Mouse (Mus musculus) heart, embryonic 13.5 days (tissue): ENCODE results near the gene Dusp16. TPM values are rescaled to one million over a fixed set of nuclear protein-coding genes. Genes with fewer than 3 reads are reported as not detected.

ENCODE experiments used
- ATAC-seq: fragments of 200-750 bp; cut with Nextera tagmentation; 2 replicates; pipeline ENCODE4 v1.8.0; 2017; ENCODE audit warnings: moderate TSS enrichment; ENCODE audit not compliant: insufficient number of reproducible peaks, low FRiP score, low TSS enrichment; ENCODE audit errors: extremely low read depth
- H3K27ac ChIP-seq: fragments of 300-500 bp; sonication (generic); replicated peaks from 2 replicates; pipeline ENCODE4 v1.5.1; 2015; ENCODE audit warnings: moderate library complexity, mild to moderate bottlenecking, inconsistent platforms
- H3K27me3 ChIP-seq: fragments of 300-500 bp; sonication (generic); replicated peaks from 2 replicates; pipeline ENCODE4 v1.6.1; 2015; ENCODE audit warnings: mild to moderate bottlenecking, inconsistent platforms
- H3K36me3 ChIP-seq: fragments of 300-500 bp; sonication (generic); 2 replicates; pipeline ENCODE4 v1.6.1; 2015; ENCODE audit warnings: mild to moderate bottlenecking, inconsistent platforms
- H3K4me1 ChIP-seq: fragments of 300-500 bp; sonication (generic); 2 replicates; pipeline ENCODE4 v1.6.1; 2015; ENCODE audit warnings: inconsistent platforms
- H3K4me2 ChIP-seq: fragments of 300-500 bp; sonication (generic); 2 replicates; pipeline ENCODE4 v1.6.1; 2015; ENCODE audit warnings: inconsistent platforms, mild to moderate bottlenecking, moderate library complexity
- H3K4me3 ChIP-seq: fragments of 300-500 bp; sonication (generic); 2 replicates; pipeline ENCODE4 v1.5.1; 2015; ENCODE audit warnings: moderate library complexity, mild to moderate bottlenecking, inconsistent platforms
- H3K9ac ChIP-seq: fragments of 300-500 bp; sonication (generic); 2 replicates; pipeline ENCODE4 v1.6.1; 2015; ENCODE audit warnings: inconsistent platforms, mild to moderate bottlenecking, moderate library complexity
- H3K9me3 ChIP-seq: fragments of 300-500 bp; sonication (generic); 2 replicates; pipeline ENCODE4 v1.6.1; 2016; ENCODE audit warnings: inconsistent platforms
- WGBS: fragments of 180-500 bp; shearing (Covaris S2); methylation state at CpG from one replicate; pipeline ENCODE4 v1.1.7; 2015; ENCODE audit warnings: mixed read lengths; 5-methylcytosine and 5-hydroxymethylcytosine counted together
- polyA plus RNA-seq: library from polyadenylated mRNA; unstranded; fragments of >200 nt; fragmentation: Nextera tagmentation; extraction: Ambion mirVana; gene quantifications from 2 replicates; pipeline ENCODE4 v1.2.1, GENCODE M21; 2015

The Dusp16 gene
- polyA plus RNA-seq, 1 experiment from 2014 or later = 14.2 TPM

DNA sequence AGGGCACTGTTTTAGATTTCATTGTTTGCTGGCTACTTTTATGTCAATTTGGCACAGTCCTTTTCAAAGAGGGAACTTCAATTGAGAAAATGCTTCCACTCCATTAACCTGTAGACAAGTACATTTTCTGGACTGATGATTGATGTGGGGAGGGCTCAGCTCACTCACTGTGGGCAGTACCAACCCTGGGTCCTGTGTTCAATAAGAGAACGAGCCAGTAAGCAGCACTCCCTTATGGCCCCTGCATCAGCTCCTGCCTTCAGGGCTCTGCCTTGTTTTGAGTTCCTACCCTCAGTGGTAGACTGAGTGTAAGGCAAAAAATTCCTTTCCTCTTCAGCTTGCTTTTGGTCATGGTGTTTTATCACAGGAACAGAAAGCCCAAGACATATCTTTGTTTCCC lies 78.5 kb downstream of the Dusp16 start:
- H3K4me3 ChIP-seq = no peak overlapping the region
- no peak overlapping the region for H3K4me2 ChIP-seq
- ATAC-seq = no peak
- H3K36me3 ChIP-seq = peaks cover 54% of the 10 kb centered on the region
- H3K9ac ChIP-seq = no peak overlapping the region
- H3K27me3 ChIP-seq = no peaks in the 10 kb centered on the region
- H3K9me3 ChIP-seq = no peaks in the 10 kb centered on the region
- H3K4me1 ChIP-seq = peaks cover 53% of the 10 kb centered on the region
- no peak overlapping the region for H3K27ac ChIP-seq
- WGBS = 66% methylated on average over 1 of the region's 1 CpGs

DNA sequence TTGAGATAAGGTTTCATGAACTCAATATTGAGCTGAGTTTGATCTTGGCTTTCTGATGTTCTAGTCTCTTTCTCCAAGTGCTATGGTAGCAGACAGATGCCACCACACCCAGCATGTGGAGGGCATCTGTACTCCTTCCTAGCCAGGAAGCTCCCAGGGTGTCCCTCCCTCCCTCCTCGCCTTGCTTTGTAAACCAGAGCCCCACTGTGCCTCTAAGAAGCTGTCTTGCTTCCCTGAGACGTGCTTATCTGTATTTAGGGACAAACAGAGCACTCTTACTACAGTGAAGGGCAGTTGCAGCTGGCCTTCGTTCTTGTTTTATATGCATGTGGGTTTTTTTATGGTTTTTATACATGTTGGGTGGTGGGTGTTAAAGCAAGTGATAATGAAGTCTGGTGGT lies 79.1 kb downstream of the Dusp16 start:
- Histone ChIP-seq H3K27ac (no peak overlapping the region), H3K4me3 (no peak overlapping the region), H3K9me3 (no peaks in the 10 kb centered on the region), H3K4me1 (peaks cover 50% of the 10 kb centered on the region), H3K36me3 (peaks cover 48% of the 10 kb centered on the region), H3K9ac (no peak overlapping the region), H3K27me3 (no peaks in the 10 kb centered on the region), H3K4me2 (no peak overlapping the region)
- no peak for ATAC-seq
- WGBS = 31% methylated on average over 3 of the region's 3 CpGs

DNA sequence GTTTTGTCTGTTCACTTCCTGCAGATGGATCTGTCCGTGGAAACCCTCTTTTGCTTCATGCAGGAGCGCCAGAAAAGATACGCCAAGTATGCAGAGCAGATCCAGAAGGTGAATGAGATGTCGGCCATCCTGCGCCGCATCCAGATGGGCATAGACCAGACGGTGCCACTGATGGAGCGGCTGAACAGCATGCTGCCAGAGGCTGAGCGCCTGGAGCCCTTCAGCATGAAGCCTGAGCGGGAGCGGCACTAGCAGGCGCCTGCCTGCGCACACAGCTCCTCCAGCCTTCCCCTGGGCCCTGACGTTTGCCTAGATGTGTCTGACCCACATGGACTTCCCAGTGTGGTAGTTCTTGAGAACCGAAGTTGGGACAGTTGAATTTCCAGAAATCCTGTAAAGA lies 82.4 kb downstream of the Dusp16 start:
- 79% methylated on average over 15 of the region's 15 CpGs for WGBS
- ATAC-seq = no peak
- Histone ChIP-seq H3K9ac (no peak overlapping the region), H3K4me3 (no peak overlapping the region), H3K36me3 (peaks cover 26% of the 10 kb centered on the region), H3K4me1 (peaks cover 21% of the 10 kb centered on the region), H3K9me3 (no peaks in the 10 kb centered on the region), H3K4me2 (no peak overlapping the region), H3K27ac (no peak overlapping the region), H3K27me3 (no peaks in the 10 kb centered on the region)

DNA sequence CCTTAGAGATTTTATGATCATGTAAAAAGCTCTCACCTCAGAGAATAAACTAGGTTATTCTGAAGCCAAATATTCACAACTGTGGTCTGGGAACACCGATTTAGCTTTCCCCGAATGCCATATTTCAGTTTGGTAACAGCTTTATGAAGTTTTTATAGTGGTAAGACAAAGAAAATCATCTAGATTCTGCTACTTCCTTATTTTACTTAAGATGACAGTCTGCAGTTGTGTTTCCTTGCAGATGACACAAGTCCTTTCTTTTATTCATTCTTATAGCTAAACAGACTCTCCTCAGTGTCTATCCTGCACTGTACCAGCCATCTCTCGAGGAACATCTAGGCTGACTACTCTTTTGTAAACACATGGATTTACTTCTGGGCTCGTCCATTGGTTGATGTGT lies 86.0 kb downstream of the Dusp16 start:
- Histone ChIP-seq H3K27me3 (no peaks in the 10 kb centered on the region), H3K4me3 (no peak overlapping the region), H3K9me3 (no peaks in the 10 kb centered on the region), H3K9ac (no peak overlapping the region), H3K36me3 (peaks cover 9% of the 10 kb centered on the region; the same call in 1 of the 2 replicates), H3K4me1 (peaks cover 12% of the 10 kb centered on the region), H3K27ac (no peak overlapping the region), H3K4me2 (no peak overlapping the region)
- no peak for ATAC-seq
- 83% methylated on average over 4 of the region's 4 CpGs for WGBS

DNA sequence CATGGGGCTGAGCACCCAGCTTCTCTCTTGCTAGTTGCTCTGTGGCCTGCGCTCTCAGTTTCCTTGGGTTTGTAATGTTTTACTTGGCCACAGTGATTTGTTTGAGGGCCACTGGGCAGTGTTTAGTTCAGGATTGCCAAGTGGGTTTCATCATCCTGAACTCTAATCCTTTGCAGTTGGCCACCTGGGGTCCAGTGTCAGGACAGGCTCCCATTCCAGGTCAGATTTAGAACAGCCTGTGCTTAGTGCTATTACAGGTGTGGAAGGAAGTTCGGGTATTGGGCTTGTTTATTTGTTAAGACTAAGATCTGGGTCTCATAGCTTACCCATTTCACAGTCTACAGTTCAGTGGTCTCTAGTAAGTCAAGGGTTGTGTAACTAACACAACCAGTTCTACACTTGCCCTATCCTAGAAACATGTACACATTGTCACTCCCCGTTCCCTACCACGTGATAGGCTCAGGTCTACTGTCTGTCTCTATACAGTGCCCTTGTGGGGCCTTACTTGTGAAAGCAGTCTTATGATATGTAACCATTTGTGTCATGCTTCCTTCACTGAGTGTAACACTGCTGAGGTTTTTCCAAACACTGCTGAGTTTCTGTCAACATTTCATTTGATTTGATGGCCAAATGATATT lies 89.3 kb downstream of the Dusp16 start:
- WGBS = 87% methylated on average over 4 of the region's 4 CpGs

DNA sequence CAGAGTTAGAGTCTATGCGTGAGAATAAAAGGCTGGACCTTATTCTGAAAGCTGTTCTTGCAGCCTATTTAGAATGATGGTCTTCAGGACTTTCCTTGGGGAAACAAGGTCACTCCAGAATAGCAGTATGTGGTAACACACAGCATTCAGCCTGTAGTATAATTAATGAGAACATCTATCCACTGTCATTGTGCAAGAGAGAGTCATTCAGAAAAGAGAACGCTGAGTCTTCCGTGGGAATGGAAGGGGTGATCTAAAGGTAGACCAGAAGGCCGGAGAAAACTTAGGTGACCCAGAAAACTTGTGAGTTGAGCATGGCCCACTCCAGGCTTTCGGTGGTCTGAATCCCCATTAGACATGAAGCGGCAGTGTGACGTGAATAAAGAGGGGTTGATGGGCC lies 90.2 kb downstream of the Dusp16 start:
- ATAC-seq = no peak
- Histone ChIP-seq H3K4me2 (no peak overlapping the region), H3K27me3 (no peaks in the 10 kb centered on the region), H3K9ac (no peak overlapping the region), H3K36me3 (no peaks in the 10 kb centered on the region), H3K4me3 (no peak overlapping the region), H3K9me3 (no peaks in the 10 kb centered on the region), H3K4me1 (peaks cover 11% of the 10 kb centered on the region), H3K27ac (no peak overlapping the region)
- 96% methylated on average over 7 of the region's 7 CpGs for whole genome bisulfite sequencing

More for the DNA sequence above, 89.3 kb downstream of the Dusp16 start:
- Histone ChIP-seq H3K9ac (no peak overlapping the region), H3K4me1 (peaks cover 8% of the 10 kb centered on the region; the same call in 1 of the 2 replicates), H3K9me3 (no peaks in the 10 kb centered on the region), H3K4me3 (no peak overlapping the region), H3K36me3 (peaks cover 4% of the 10 kb centered on the region; the same call in 1 of the 2 replicates), H3K27me3 (no peaks in the 10 kb centered on the region), H3K4me2 (no peak overlapping the region), H3K27ac (no peak overlapping the region)
- ATAC-seq = no peak

DNA sequence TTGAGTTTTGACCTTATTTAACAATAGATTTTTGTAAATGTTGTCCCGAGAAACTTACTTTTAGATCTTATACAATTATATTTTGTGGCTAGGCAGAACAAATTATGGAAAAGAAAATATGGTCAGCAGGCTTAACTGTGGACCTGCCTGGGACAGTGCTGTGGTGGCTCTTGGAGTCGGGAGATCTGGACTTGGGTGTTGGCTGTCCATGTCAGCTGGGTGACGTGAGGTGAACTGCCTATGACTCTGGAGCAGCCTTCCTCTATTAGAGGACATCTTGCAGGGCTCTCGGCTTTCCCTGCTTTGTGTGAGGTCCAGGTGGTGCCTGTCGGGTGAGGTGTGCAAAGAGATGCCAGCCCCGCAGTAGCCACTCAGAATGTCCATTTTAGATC lies 91.2 kb downstream of the Dusp16 start:
- no peaks in the 10 kb centered on the region for H3K27me3 ChIP-seq
- H3K4me3 ChIP-seq = no peak overlapping the region
- no peak for ATAC-seq
- H3K36me3 ChIP-seq = no peaks in the 10 kb centered on the region
- no peak overlapping the region for H3K9ac ChIP-seq
- no peaks in the 10 kb centered on the region for H3K9me3 ChIP-seq
- H3K4me2 ChIP-seq = no peak overlapping the region
- H3K27ac ChIP-seq = no peak overlapping the region
- 82% methylated on average over 6 of the region's 6 CpGs for WGBS
- peaks cover 17% of the 10 kb centered on the region for H3K4me1 ChIP-seq

DNA sequence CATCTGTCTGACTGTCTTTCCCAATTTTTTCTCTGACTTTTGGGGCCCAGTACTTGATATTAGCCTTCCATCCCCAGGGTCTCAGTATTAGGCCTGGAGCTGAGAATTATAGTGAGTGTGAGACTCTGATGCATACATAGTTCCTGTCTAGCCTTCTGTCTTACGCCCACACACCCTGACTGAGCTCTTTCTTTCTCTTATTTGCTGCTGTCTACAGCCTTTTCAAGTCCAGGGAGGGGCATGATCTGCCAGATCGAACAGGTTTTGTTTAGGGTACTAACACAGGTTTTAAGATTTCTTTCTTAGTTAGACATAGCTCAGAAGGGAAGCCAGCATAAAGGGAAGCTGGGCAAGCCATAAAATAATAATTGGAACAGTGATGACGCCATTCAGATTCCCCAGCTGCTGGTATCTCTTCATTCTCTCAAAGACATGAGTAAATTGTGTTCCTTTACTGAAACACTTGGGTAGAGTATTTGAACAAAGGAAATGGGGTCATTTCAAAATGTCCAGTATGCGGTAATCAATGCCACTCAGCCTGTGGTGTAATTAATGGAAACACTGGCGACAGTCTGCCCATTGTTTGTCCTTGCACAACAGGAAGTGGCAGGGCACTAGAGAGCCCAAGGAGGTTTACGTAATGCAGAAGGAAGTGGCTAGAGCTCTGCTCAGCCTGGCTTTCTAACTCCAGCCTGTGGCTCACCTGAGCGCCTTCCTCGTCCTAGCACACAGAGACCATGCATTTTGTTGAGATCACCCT lies 91.8 kb downstream of the Dusp16 start:
- Histone ChIP-seq H3K4me1 (peaks cover 17% of the 10 kb centered on the region), H3K4me2 (no peak overlapping the region), H3K9me3 (no peaks in the 10 kb centered on the region), H3K27me3 (no peaks in the 10 kb centered on the region), H3K36me3 (no peaks in the 10 kb centered on the region), H3K9ac (no peak overlapping the region), H3K4me3 (no peak overlapping the region), H3K27ac (peak overlapping the region; percentile 26; the same call in 1 of the 2 replicates)
- no peak for ATAC-seq
- WGBS = 66% methylated on average over 8 of the region's 8 CpGs

DNA sequence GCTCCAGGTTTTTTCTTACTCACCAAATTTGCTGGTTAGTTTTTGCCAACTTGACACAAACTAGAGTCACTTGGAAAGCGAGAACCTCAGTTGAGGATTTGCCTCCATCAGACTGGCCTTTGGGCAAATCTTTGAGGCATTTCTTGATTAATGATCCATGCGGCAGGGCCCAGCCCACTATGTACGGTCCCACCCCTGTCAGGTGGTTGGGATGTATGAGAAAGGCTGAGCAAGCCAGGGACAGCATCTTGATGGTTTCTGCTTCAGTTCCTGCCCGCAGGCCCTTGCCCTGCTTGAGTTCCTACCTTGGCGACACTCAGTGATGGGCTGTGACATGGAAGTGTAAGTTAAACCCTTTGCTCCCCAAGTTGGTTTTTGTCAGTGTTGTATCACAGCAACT lies 94.2 kb downstream of the Dusp16 start:
- WGBS = 90% methylated on average over 5 of the region's 5 CpGs
- no peak overlapping the region for H3K4me3 ChIP-seq

DNA sequence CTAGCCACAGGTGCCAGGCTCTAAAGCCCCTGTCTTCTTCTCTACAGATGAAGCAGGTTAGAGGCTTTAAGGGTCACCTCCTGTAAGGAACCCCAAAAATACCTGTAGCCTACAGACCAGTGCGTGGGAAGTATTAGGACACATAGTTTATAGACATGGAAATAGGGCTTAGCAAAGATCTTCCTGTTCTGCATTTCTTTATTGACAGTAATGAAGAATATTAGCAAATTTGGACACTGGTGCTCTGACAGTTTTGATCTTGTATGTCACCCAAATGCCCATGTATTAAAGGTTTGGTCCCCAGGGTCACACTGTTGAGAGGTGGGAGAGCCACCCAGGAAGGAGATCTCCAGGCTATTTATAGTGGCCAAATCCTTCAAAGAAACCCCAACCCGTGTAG lies 95.9 kb downstream of the Dusp16 start:
- Histone ChIP-seq H3K9me3 (no peaks in the 10 kb centered on the region), H3K4me1 (peaks cover 17% of the 10 kb centered on the region), H3K27ac (no peak overlapping the region), H3K27me3 (no peaks in the 10 kb centered on the region), H3K36me3 (no peaks in the 10 kb centered on the region), H3K9ac (no peak overlapping the region), H3K4me3 (no peak overlapping the region), H3K4me2 (no peak overlapping the region)
- 55% methylated on average over 2 of the region's 2 CpGs for WGBS
- ATAC-seq = no peak

More for the DNA sequence above, 94.2 kb downstream of the Dusp16 start:
- no peaks in the 10 kb centered on the region for H3K9me3 ChIP-seq
- H3K4me2 ChIP-seq = no peak overlapping the region
- H3K9ac ChIP-seq = no peak overlapping the region
- H3K27ac ChIP-seq = no peak overlapping the region
- peaks cover 17% of the 10 kb centered on the region for H3K4me1 ChIP-seq
- no peaks in the 10 kb centered on the region for H3K27me3 ChIP-seq
- ATAC-seq = no peak
- no peaks in the 10 kb centered on the region for H3K36me3 ChIP-seq

DNA sequence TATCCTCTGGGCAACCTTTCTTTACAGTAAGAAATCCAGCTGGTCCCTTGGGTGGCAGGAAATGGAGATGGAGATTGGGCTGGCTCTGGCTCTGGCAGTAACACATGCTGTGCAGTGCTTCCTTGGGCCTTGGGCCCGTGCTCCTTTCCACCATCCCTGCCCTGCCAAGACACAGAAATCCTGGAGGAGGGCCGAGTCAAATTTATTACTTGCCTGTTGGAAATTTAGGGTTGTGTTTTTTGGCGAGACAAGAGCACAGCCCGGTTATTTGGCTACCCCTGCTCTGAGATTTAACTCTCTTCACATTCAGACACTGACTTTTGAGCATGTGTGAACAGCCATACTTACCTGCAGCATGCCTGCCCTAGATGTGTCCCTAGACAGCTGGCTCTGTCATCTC lies 96.3 kb downstream of the Dusp16 start:
- WGBS = 63% methylated on average over 4 of the region's 4 CpGs
- H3K9ac ChIP-seq = no peak overlapping the region
- H3K9me3 ChIP-seq = no peaks in the 10 kb centered on the region
- ATAC-seq = no peak
- H3K4me2 ChIP-seq = no peak overlapping the region
- no peaks in the 10 kb centered on the region for H3K27me3 ChIP-seq
- peaks cover 17% of the 10 kb centered on the region for H3K4me1 ChIP-seq
- no peak overlapping the region for H3K4me3 ChIP-seq
- no peaks in the 10 kb centered on the region for H3K36me3 ChIP-seq
- no peak overlapping the region for H3K27ac ChIP-seq

DNA sequence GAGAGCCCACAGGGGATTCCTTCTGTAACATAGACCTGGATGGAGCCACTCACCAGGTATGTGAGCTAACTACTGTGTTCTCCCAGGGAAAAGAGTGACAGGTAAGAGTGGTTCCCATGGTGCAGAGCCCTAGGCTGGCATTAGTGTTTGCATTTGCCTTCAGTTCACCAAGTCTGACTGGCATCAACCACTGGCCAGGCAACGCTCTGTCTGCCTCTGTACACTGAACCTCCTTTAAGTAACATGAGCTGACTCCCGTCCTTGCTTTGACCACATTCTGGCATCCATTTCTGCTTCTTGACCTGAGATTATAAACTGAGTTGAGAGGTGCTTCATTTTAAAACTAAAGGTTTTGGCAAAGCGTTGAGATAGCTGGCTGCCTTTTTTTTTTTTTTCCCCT lies 96.8 kb downstream of the Dusp16 start:
- Histone ChIP-seq H3K27ac (no peak overlapping the region), H3K4me1 (peaks cover 14% of the 10 kb centered on the region), H3K4me2 (no peak overlapping the region), H3K9me3 (no peaks in the 10 kb centered on the region), H3K36me3 (no peaks in the 10 kb centered on the region), H3K4me3 (no peak overlapping the region), H3K27me3 (no peaks in the 10 kb centered on the region), H3K9ac (no peak overlapping the region)
- 82% methylated on average over 3 of the region's 3 CpGs for WGBS
- no peak for ATAC-seq
